Mouse (Mus musculus) liver, adult (tissue): ENCODE measurements around the gene Hpd.

Experiments used
- GATA4 ChIP-seq: IDR thresholded peaks from 2 replicates; pipeline ENCODE4 v1.6.1; 2014; ENCODE audit warnings: mild to moderate bottlenecking, low read length; ENCODE audit not compliant: insufficient replicate concordance

The Hpd gene

DNA sequence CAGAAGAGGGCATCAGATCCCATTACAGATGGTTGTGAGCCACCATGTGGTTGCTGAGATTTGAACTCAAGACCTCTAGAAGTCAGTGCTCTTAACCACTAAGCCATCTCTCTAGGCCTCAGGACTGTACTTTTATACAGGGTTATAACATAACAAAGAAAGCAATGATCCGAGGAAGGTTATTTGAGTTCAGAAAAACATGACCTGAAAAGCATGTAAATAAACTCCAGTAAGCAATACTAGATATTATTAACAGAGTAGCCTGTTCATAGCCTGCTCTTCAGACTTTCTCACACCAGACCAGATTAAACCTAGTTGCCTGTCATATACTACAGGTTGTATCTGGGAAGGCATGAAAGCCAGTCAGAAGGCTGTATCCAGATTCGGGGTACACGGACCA is 4.8 kb upstream of the Hpd start:
- no peak for TF ChIP-seq GATA4

GRCm38 (mm10) chr5:123185966-123186365 is 3.4 kb upstream of the Hpd start:
- no peak for TF ChIP-seq GATA4

DNA sequence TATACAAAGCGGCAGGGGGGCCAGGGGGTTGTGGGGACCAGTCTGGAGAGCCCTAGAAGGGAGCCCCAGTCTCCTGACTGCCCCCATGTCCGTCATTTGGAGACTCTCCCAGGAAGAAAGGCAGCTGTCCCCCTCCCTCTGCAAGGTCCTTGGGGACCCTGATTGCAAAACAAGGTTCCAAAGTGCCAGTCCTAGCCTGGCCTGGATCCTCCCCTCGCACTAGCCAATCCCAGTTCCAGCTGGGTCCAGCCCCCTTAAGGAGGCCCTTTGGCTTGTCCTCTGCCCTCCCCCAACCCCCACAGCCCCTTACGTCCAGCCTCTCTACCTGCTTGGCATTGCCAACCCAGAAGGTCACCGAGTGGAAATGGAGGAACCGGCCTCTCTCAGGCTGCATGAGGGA is 991 bp downstream of the Hpd start:
- TF ChIP-seq GATA4 = no peak

DNA sequence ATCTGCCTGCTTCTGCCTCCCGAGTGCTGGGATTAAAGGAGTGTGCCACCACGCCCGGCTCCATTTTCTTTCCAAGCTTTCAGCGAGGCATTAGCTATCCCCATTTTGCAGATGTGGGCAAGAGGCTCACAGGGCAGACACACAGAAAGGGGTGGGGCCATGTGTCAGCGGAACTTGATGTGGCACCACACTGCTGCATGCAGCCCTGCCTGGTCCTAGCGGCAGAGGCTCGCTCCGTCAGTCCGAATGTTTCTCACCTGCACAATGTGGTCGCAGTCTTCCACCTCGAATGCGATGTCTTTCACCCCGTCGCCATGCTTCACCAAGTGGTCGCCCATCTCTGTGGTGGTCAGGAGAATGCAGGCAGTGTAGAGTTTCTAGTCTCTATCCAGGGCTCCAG is 2.1 kb downstream of the Hpd start:
- no peak for TF ChIP-seq GATA4

DNA sequence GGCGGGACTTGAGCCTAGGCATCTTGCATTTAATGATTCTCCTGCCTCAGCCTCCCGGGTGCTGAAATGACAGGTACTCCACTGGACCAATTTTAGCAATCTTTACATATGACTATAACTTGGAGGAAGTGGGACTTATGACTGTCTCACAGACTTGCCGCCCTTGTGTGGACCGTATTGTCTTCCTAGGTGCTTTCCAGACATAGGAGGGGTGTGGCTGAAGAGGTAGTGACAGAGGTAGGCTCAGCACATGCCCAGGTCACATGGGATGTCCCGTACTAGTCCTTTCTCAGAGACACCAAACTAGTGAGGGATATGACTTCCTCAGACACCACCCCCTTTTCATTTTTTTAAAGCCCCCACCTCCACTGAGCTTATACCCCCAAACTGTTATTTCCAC is 3.7 kb downstream of the Hpd start:
- no peak for TF ChIP-seq GATA4

DNA sequence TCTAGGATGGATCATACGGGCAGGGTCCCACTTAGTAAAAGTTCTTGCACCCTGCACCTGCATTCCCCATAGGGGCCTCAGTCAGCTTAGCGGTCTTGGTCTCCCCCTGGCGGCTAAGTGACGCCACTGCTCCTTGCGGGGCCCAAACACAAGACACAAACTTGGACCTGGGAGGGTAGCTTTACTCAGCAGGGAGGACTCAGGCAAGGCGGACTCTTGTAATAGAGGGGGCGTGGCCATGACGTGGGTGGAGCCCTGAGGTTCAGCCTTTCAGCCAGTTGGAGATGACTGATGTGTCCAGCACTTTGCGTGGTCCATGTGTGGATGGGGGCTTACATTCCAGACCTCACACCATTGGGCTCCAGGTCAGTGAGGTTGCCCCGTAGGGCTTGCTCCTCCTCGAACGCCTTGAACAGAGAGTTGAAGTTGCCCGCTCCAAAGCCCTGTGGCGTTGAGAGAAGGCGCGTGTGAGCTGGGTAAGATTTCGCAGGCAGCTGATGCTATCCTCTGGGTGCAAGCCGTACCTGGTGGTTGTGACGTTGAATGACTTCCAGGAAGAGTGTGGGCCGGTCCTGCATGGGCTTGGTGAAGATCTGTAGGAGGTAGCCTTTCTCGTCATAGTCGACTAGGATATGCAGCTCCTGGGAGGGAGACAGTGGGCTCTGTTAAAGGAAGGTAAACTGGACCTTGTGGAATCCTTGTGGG is 10.7 kb downstream of the Hpd start:
- TF ChIP-seq GATA4 = no peak

DNA sequence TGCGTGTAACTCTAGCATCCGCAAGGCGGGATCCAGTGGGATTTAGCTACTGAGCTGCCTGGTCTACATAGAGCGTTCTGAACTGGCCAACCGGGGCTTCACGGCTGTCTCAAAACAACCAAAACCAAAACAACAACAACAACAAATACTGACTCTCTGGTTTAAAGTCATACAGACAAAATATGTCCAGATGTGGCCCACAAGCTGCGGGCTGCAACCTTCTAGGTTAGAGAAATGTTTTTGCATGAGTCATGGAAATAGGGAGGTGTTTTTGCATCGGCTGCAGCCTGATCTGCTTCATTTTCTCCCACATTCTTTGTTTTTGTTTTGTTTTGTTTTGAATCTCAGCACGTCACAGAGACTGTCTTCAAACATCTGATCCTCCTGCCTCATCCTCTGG is 12.2 kb downstream of the Hpd start:
- no peak for TF ChIP-seq GATA4

GRCm38 (mm10) chr5:123169284-123169683 is 13.2 kb downstream of the Hpd start, which contains the start of gene Psmd9:
TSS of gene Psmd9 (plus strand) at chr5:123169413.
- no peak for TF ChIP-seq GATA4

DNA sequence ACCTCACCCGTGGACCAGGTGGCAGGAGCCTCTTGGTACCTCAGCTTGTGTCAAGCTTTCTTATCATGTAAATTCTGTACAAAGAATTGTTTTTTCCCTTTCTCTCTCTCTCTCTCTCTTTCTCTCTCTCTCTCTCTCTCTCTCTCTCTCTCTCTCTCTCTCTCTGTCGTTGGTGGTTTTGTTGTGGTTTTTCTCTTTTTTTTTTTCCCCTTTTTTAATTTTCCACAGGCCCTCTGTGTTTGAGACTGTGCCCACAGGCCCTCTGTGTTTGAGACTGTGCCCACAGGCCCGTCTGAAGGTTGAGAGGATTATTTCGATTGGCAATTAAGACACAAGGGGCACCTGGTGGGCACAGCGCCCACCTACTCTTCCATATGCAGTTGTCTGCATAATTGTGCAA is 14.9 kb downstream of the Hpd start:
- TF ChIP-seq GATA4 = no peak

- TF ChIP-seq GATA4 = no peak
Measured at GRCm38 (mm10) chr5:123166437-123166836, 16.1 kb downstream of the Hpd start.

- TF ChIP-seq GATA4 = no peak
Measured at GRCm38 (mm10) chr5:123162942-123163341, 19.6 kb downstream of the Hpd start.

DNA sequence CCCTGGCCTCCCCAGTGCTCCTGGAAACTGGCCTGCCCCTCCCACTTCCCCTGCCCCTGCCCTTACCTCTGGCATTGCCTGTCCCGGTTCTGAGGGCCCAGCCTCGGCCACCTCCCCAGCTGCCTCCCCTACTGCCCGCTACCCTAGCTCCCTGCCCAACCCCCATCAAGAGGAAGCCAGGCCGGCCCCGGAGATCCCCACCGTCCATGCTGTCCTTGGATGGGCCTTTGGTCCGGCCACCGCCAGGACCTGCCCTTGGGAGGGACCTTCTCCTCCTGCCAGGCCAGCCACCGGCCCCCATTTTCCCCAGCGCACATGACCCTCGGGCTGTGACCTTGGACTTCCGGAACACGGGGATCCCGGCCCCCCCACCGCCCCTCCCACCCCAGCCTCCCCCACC is 22.2 kb downstream of the Hpd start:
- no peak for TF ChIP-seq GATA4

- TF ChIP-seq GATA4 = no peak
Measured at GRCm38 (mm10) chr5:123159866-123160265, 22.7 kb downstream of the Hpd start.

DNA sequence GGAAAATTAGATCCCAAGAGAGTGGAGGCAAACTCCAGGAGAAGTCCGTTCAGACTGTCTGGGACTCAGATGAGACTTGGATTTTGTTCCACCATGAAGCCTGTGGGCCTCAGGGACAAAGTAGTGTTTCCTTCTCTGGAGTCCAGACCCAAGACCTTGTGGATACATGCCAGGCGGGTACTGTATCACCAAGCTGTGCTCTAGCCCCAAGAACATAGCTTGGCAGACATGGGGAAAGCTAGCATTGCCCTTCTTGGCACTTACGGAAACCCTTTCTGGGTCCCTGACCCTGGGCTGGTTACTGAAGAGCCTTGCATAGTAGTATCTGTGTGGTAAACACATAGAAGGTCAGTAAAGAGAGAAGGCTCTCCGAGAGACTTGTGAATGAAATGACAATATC is 23.1 kb downstream of the Hpd start:
- TF ChIP-seq GATA4 = no peak

DNA sequence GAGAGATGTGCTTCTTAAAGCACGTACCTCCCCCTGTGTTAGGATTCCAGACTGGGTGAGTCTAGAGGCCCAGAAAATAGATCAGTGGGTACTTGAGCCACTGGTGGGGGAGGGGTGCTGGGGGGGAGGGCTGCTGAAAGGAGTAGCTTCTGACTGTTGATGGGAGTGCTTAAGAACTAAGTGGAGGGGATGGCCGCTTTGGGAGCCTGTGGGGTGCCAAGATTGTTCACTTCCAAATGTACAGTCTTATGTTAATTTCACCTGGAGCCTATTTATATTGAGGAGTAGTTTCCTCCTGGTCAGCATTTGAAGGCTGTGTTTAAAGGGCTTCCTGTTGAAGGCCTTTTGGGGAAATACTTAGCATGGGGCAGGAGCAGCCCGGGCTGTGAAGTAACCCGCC is 24.6 kb downstream of the Hpd start:
- TF ChIP-seq GATA4 = no peak

DNA sequence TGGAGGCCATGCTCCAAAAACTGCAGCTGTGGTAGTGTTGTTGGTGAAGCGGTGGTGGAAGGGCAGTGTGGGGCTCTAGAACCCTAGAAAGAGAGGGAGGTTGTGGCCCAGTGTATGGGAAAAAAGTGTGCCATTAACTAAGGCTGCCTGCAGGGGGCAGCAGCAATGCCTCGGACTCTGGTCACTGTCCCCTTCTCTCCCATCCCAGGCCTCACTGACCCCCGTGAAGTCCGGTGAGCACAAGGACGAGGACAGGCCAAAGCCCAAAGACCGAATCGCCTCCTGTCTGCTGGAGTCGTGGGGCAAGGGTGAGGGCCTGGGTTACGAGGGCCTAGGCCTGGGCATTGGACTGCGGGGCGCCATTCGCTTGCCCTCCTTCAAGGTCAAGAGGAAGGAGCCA is 25.8 kb downstream of the Hpd start:
- no peak for TF ChIP-seq GATA4

- TF ChIP-seq GATA4 = no peak
Measured at GRCm38 (mm10) chr5:123155425-123155824, 27.1 kb downstream of the Hpd start.
